Mouse (Mus musculus) hindbrain, embryonic 15.5 days (tissue): ENCODE measurements around the gene Eif4b. TPM values are rescaled to one million over a fixed set of nuclear protein-coding genes. Genes with fewer than 3 reads are reported as not detected.
A peak's percentile ranks its signal among the peaks of the same experiment; 100 is the strongest.

Source experiments
- ATAC-seq: fragments of 200-750 bp; cut with Nextera tagmentation; 2 replicates; pipeline ENCODE4 v1.8.0; 2017; ENCODE audit warnings: low read depth, moderate number of reproducible peaks, moderate TSS enrichment; ENCODE audit not compliant: low FRiP score
- H3K27ac ChIP-seq: fragments of 300-500 bp; sonication (generic); replicated peaks from 2 replicates; pipeline ENCODE4 v1.5.1; 2015; ENCODE audit warnings: mild to moderate bottlenecking, inconsistent platforms
- H3K27me3 ChIP-seq: fragments of 300-500 bp; sonication (generic); 2 replicates; pipeline ENCODE4 v1.6.1; 2015; ENCODE audit warnings: control low read depth, inconsistent platforms
- H3K36me3 ChIP-seq: fragments of 300-500 bp; sonication (generic); 2 replicates; pipeline ENCODE4 v1.6.1; 2015; ENCODE audit warnings: control low read depth, inconsistent platforms
- H3K4me1 ChIP-seq: fragments of 300-500 bp; sonication (generic); replicated peaks from 2 replicates; pipeline ENCODE4 v1.6.1; 2015; ENCODE audit warnings: control low read depth, inconsistent platforms
- H3K4me2 ChIP-seq: fragments of 300-500 bp; sonication (generic); 2 replicates; pipeline ENCODE4 v1.6.1; 2015; ENCODE audit warnings: moderate library complexity, mild to moderate bottlenecking, inconsistent platforms
- H3K4me3 ChIP-seq: fragments of 300-500 bp; sonication (generic); 2 replicates; pipeline ENCODE4 v1.5.1; 2015; ENCODE audit warnings: mild to moderate bottlenecking, inconsistent platforms
- H3K9ac ChIP-seq: fragments of 300-500 bp; sonication (generic); 2 replicates; pipeline ENCODE4 v1.6.1; 2015; ENCODE audit warnings: inconsistent platforms
- H3K9me3 ChIP-seq: fragments of 300-500 bp; sonication (generic); 2 replicates; pipeline ENCODE4 v1.6.1; 2016; ENCODE audit warnings: control low read depth, inconsistent platforms
- WGBS: fragments of 180-500 bp; shearing (Covaris S2); methylation state at CpG from one replicate; pipeline ENCODE4 v1.1.7; 2015; 5-methylcytosine and 5-hydroxymethylcytosine counted together
- polyA plus RNA-seq: library from polyadenylated mRNA; unstranded; fragments of >200 nt; fragmentation: Nextera tagmentation; extraction: Ambion mirVana; gene quantifications from 2 replicates; pipeline ENCODE4 v1.2.1, GENCODE M21; 2015

The Eif4b gene
- polyA plus RNA-seq, 1 experiment from 2014 or later: 77.1 TPM

DNA sequence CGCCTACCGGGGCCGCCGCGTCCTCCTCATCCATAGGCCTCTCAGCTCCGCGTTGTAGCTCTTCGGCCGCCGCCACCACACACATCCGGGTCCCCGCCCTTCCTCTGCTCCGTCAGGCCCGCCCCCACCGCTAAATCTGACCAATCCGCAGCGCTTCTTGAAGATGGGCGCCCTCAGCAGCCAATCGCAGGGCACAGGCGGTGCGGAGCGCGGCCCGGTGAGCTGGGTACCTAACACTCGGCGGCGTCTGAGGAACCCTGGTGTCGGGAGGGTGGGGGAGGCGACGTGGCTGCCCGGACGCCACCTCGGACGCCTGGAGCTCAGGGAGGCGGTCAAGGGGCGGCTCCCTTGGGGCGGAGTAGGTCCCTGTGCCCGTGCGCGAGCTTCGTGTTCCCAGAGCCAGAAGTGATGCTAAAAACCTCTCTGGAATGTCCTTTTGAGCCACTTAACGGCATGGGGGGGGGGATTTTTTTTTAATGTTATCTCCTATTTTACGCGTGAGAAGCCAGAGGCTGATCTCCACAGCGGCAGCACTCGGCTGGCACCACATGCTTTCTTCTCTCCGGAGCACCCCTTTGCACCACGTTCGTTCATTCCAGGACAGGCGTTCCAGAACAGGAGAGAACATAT, 62.7 kb downstream of the Eif4b start, which contains the start of gene Spryd3:
Gene Spryd3 (minus strand): TSS at position 106 of the 630 bp plus-strand sequence.
- H3K4me1 ChIP-seq: peaks cover 25% of the 10 kb centered on the region
- WGBS: under 1% methylated on average over 49 of the region's 50 CpGs
- H3K27me3 ChIP-seq: no peaks in the 10 kb centered on the region
- no peaks in the 10 kb centered on the region for H3K9me3 ChIP-seq
- H3K9ac ChIP-seq: peak within 1 kb of the TSS; percentile 89
- H3K27ac ChIP-seq: peak within 1 kb of the TSS; percentile 88
- peaks cover 16% of the 10 kb centered on the region for H3K36me3 ChIP-seq
- peak; percentile 99 for ATAC-seq
- H3K4me2 ChIP-seq: peak within 1 kb of the TSS; percentile 65
- peak within 1 kb of the TSS; percentile 93 for H3K4me3 ChIP-seq

DNA sequence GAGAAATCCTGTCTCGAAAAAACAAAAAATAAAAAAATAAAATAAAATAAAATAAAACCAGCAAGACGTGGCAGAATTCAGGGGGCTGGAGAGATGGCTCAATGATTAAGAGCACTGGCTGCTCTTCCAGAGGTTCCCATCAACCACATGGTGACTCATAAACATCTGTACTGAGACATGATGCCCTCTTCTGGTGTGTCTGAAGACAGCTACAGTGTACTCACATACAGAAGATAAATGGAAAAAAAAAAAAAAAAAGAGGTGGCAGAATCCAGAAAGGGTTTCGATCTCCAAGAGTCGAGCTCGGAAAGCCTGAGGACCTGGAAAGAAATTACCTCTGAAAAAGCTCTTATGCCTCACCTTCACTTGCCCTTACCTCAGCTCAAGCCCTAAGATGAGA, 67.5 kb downstream of the Eif4b start:
- Histone ChIP-seq H3K4me3 (no peak overlapping the region), H3K4me1 (peaks cover 8% of the 10 kb centered on the region; the same call in 1 of the 2 replicates), H3K36me3 (no peaks in the 10 kb centered on the region), H3K27ac (no peak overlapping the region), H3K4me2 (no peak overlapping the region), H3K9me3 (no peaks in the 10 kb centered on the region), H3K27me3 (peaks cover 34% of the 10 kb centered on the region), H3K9ac (no peak overlapping the region)
- no peak for ATAC-seq
- 87% methylated on average over 5 of the region's 5 CpGs for WGBS

DNA sequence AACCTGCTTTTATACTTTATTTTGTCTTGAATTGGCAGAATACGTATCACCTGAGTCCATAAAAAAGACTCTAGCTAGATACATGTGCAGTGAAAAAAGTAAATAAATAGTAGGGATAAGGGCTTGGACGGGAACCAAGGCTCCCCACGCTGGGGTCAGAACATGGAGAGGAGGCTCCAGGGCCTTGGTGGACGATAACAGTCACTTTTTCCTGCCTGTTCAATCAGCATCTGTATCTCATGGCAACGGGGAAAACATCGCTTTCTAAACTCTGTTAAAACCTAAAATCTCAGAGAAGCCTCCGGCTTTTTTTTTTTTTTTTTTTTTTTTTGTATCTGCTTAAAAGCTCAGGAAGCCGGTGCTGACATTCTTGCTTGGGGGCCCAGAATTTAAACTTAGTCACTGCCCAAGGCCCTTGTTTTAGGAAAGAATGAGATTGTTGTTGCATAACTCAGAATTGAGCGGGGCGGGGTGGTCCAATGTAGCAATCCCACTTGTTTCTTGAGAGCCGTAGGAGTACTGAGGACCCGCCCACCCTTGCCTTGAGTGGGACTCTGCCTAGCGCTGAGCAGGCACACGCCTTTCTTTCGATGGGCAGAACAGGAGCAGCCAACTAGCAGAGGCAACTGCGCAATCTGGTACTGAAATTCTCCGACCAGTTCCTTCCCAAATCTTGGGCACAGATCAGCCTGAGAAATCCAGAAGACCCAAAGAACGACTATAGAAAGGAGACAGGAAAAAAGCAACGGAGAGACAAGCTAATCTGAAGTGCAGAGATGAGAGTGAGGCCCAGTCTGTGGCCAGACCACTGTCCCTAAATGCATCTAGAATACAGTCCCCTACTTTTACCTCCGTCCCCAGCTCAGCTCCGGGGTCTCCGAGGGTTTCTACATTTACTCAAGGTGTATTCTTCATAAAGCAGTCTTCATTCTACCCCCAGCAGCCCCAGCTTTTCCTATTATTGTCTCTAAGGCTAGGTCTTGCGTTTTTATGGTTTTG, 69.6 kb downstream of the Eif4b start:
- peaks cover 34% of the 10 kb centered on the region for H3K27me3 ChIP-seq
- no peaks in the 10 kb centered on the region for H3K4me1 ChIP-seq
- H3K27ac ChIP-seq: no peak overlapping the region
- 61% methylated on average over 23 of the region's 23 CpGs for WGBS
- H3K4me2 ChIP-seq: no peak overlapping the region
- no peaks in the 10 kb centered on the region for H3K36me3 ChIP-seq
- no peaks in the 10 kb centered on the region for H3K9me3 ChIP-seq
- H3K4me3 ChIP-seq: no peak overlapping the region
- no peak for ATAC-seq
- H3K9ac ChIP-seq: no peak overlapping the region

DNA sequence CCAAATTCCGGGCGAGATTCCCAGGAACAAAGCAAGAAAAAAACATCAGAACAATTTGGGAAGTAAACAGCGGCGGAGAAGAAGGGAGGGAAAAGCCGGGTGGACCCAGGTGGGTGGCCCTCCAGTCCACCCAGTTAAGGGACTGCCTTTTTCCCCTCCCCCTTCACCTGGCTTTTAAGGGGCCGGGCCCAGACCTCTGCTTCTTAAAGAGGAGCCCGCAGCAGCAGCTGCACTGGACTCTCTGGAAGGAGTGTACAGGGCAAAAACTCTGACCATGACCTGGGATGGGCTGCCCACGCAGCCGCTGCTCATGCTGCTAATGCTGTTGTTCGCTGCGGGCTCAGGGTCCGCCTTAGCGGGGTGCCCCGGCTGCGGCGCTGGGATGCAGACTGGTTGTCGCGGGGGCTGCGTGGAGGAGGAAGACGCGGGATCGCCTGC, 70.7 kb downstream of the Eif4b start, which contains the start of gene Igfbp6:
Gene Igfbp6 (plus strand): TSS at position 89 of the 438 bp plus-strand sequence.
- Histone ChIP-seq H3K9ac (no peak within 1 kb of the TSS), H3K27me3 (peaks cover 34% of the 10 kb centered on the region), H3K36me3 (no peaks in the 10 kb centered on the region), H3K4me1 (no peaks in the 10 kb centered on the region), H3K4me2 (peak within 1 kb of the TSS; percentile 14), H3K9me3 (no peaks in the 10 kb centered on the region), H3K27ac (no peak within 1 kb of the TSS), H3K4me3 (0 out of 2 replicates have a peak within 1 kb of the TSS, but pooled peaks have one; percentile 0)
- WGBS: 9% methylated on average over 22 of the region's 22 CpGs
- ATAC-seq: no peak

DNA sequence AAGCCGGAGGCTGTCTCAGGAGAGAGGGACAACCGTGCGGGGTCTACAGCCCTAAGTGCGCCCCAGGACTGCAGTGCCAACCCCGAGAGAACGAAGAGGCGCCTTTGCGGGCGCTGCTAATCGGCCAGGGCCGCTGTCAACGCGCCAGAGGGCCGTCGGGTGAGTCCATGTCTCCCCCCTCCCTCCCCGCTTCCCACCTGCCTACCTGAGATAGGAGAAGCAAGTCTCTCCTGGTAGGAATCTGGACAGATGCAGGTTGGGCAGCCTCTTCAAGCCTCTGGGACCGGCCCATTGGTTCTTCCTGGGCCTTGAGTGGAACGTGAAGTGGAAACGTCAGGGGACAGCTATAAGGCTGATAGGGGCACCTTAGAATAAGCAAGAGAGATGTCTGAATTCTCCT, 71.2 kb downstream of the Eif4b start:
- no peak overlapping the region for H3K27ac ChIP-seq
- WGBS: 15% methylated on average over 19 of the region's 19 CpGs

DNA sequence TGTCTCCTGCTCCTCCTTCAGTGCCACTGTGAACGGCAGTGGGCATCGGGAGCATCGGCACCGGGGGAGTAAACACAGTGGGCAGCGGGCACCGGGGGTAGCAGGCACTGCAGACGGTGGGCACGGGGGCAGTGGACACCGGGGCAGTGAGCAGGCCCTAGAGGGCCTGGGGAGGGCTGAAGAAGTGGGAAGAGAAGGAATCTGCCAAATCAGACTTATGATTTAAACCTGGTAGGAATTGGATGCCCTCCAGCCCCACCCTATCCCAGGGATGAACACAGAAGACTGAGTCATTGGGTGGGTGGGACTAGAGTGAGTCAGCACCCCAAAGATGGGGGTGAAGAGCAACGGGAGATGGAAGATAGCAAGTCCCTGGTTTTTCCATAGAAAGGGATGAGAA, 71.8 kb downstream of the Eif4b start:
- no peak overlapping the region for H3K4me2 ChIP-seq
- H3K9ac ChIP-seq: no peak overlapping the region
- WGBS: 93% methylated on average over 10 of the region's 10 CpGs
- no peak for ATAC-seq
- H3K4me3 ChIP-seq: no peak overlapping the region
- H3K9me3 ChIP-seq: no peaks in the 10 kb centered on the region
- peaks cover 34% of the 10 kb centered on the region for H3K27me3 ChIP-seq
- H3K36me3 ChIP-seq: no peaks in the 10 kb centered on the region
- no peaks in the 10 kb centered on the region for H3K4me1 ChIP-seq
- H3K27ac ChIP-seq: no peak overlapping the region

More for the DNA sequence above, 71.2 kb downstream of the Eif4b start:
- H3K36me3 ChIP-seq: no peaks in the 10 kb centered on the region
- H3K4me2 ChIP-seq: peak overlapping the region; percentile 14
- H3K9ac ChIP-seq: no peak overlapping the region
- peaks cover 34% of the 10 kb centered on the region for H3K27me3 ChIP-seq
- no peak for ATAC-seq
- no peaks in the 10 kb centered on the region for H3K9me3 ChIP-seq
- H3K4me3 ChIP-seq: 0 out of 2 replicates have a peak overlapping the region, but pooled peaks have one; percentile 0
- H3K4me1 ChIP-seq: no peaks in the 10 kb centered on the region

DNA sequence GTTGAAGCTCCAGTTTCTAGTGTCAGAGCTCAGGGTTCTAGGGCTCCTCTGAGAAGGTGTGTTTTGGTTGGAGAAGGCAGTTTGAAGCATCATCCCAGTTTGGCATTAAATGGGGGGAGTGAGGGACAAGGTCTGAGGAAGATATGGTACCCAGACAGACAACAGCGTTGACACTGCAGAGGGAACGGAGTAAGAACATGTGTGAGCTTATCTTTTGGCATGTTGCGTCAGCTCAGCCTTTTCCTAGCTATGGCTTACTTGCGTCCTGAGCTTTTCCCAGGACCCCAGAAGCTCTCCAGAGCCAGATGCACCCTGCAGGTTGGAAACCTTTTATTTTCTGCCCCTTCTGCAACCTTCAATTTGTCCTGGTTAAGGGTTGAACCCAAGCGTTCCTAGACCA, 72.5 kb downstream of the Eif4b start:
- no peak overlapping the region for H3K27ac ChIP-seq
- no peak for ATAC-seq
- no peaks in the 10 kb centered on the region for H3K36me3 ChIP-seq
- no peaks in the 10 kb centered on the region for H3K9me3 ChIP-seq
- 88% methylated on average over 5 of the region's 5 CpGs for WGBS
- H3K4me2 ChIP-seq: no peak overlapping the region
- H3K4me3 ChIP-seq: no peak overlapping the region
- peaks cover 34% of the 10 kb centered on the region for H3K27me3 ChIP-seq
- no peak overlapping the region for H3K9ac ChIP-seq
- no peaks in the 10 kb centered on the region for H3K4me1 ChIP-seq

Other genes starting within 250 kb of the Eif4b start
- 15.9 and 19.3 TPM in 2 replicates for gene Krt1, start 223.0 kb upstream of the Eif4b start, polyA plus RNA-seq
- gene Krt77, start 204.1 kb upstream of the Eif4b start, polyA plus RNA-seq: 0.35 and 0.47 TPM in 2 replicates
- gene Krt76, start 180.9 kb upstream of the Eif4b start, polyA plus RNA-seq: not detected in 2 replicates
- 0.07 and 0.40 TPM in 2 replicates for gene Krt4, start 149.0 kb upstream of the Eif4b start, polyA plus RNA-seq
- 0.41 and 0.70 TPM in 2 replicates for gene Krt79, start 133.4 kb upstream of the Eif4b start, polyA plus RNA-seq
- gene Krt78, start 119.5 kb upstream of the Eif4b start, polyA plus RNA-seq: not detected in 2 replicates
- gene Krt8, start 69.3 kb upstream of the Eif4b start, polyA plus RNA-seq: 3.1 and 4.6 TPM in 2 replicates
- gene Krt18, start 45.6 kb upstream of the Eif4b start, polyA plus RNA-seq: 6.9 and 10.4 TPM in 2 replicates
- 9.2 and 9.8 TPM in 2 replicates for gene Tns2, start 26.6 kb downstream of the Eif4b start, polyA plus RNA-seq
- 87.9 and 93.5 TPM in 2 replicates for gene Spryd3, start 62.5 kb downstream of the Eif4b start, polyA plus RNA-seq
- 3.3 and 5.6 TPM in 2 replicates for gene Igfbp6, start 70.6 kb downstream of the Eif4b start, polyA plus RNA-seq
- gene Soat2, start 76.8 kb downstream of the Eif4b start, polyA plus RNA-seq: 0.06 and 0.09 TPM in 2 replicates
- 52.7 and 54.6 TPM in 2 replicates for gene Zfp740, start 129.5 kb downstream of the Eif4b start, polyA plus RNA-seq
- gene Csad, start 131.0 kb downstream of the Eif4b start, polyA plus RNA-seq: 39.2 and 40.1 TPM in 2 replicates
- 1.1 and 1.2 TPM in 2 replicates for gene Itgb7, start 158.2 kb downstream of the Eif4b start, polyA plus RNA-seq
- 5.8 and 6.3 TPM in 2 replicates for gene Rarg, start 183.7 kb downstream of the Eif4b start, polyA plus RNA-seq
- gene Gm9918, start 196.8 kb downstream of the Eif4b start, polyA plus RNA-seq: 0.06 and 0.07 TPM in 2 replicates
- 59.7 and 63.5 TPM in 2 replicates for gene Mfsd5, start 205.7 kb downstream of the Eif4b start, polyA plus RNA-seq
- gene Espl1, start 222.5 kb downstream of the Eif4b start, polyA plus RNA-seq: 4.4 and 6.7 TPM in 2 replicates